Mouse (Mus musculus) midbrain, embryonic 14.5 days (tissue): ENCODE results near the gene Slc1a1. TPM values are rescaled to one million over a fixed set of nuclear protein-coding genes. Genes with fewer than 3 reads are reported as not detected.

Experiments used
- ATAC-seq: fragments of 200-750 bp; cut with Nextera tagmentation; 2 replicates; pipeline ENCODE4 v1.8.0; 2017; ENCODE audit warnings: moderate number of reproducible peaks, moderate library complexity; ENCODE audit not compliant: low FRiP score, low TSS enrichment
- DNase-seq: peaks from one replicate; pipeline ENCODE4 v3.0.0-alpha.2; 2015
- H3K27ac ChIP-seq: fragments of 300-500 bp; sonication (generic); replicated peaks from 2 replicates; pipeline ENCODE4 v1.5.1; 2014; ENCODE audit warnings: mild to moderate bottlenecking, low read depth, low read length, moderate library complexity
- H3K27me3 ChIP-seq: fragments of 300-500 bp; sonication (generic); 2 replicates; pipeline ENCODE4 v1.6.1; 2014; ENCODE audit warnings: low read length, control low read depth, mixed read lengths; ENCODE audit not compliant: control insufficient read depth, insufficient read depth
- H3K36me3 ChIP-seq: fragments of 300-500 bp; sonication (generic); 2 replicates; pipeline ENCODE4 v1.6.1; 2014; ENCODE audit warnings: low read length, control low read depth; ENCODE audit not compliant: control insufficient read depth, insufficient read depth
- H3K4me1 ChIP-seq: fragments of 300-500 bp; sonication (generic); 2 replicates; pipeline ENCODE4 v1.6.1; 2014; ENCODE audit warnings: mild to moderate bottlenecking, antibody characterized with exemption, low read length, control low read depth; ENCODE audit not compliant: control insufficient read depth, insufficient read depth
- H3K4me2 ChIP-seq: fragments of 300-500 bp; sonication (generic); 2 replicates; pipeline ENCODE4 v1.6.1; 2014; ENCODE audit warnings: mild to moderate bottlenecking, low read length, moderate library complexity
- H3K4me3 ChIP-seq: fragments of 300-500 bp; sonication (generic); replicated peaks from 2 replicates; pipeline ENCODE4 v1.5.1; 2014; ENCODE audit warnings: low read depth, low read length
- H3K9ac ChIP-seq: fragments of 300-500 bp; sonication (generic); replicated peaks from 2 replicates; pipeline ENCODE4 v1.6.1; 2014; ENCODE audit warnings: mild to moderate bottlenecking, low read length, moderate library complexity
- H3K9me3 ChIP-seq: fragments of 300-500 bp; sonication (generic); 2 replicates; pipeline ENCODE4 v1.6.1; 2016; ENCODE audit warnings: low read length, control low read depth, mixed read lengths; ENCODE audit not compliant: control insufficient read depth
- WGBS: fragments of 180-500 bp; shearing (Covaris S2); extraction: QIAGEN DNeasy Blood & Tissue Kit; methylation state at CpG from one replicate; pipeline ENCODE4 v1.1.7; 2014; 5-methylcytosine and 5-hydroxymethylcytosine counted together
- polyA plus RNA-seq: library from polyadenylated mRNA; unstranded; fragments of >200 nt; fragmentation: Nextera tagmentation; extraction: Ambion mirVana; gene quantifications from 2 replicates; pipeline ENCODE4 v1.2.1, GENCODE M21; 2014

The Slc1a1 gene
- polyA plus RNA-seq, 1 experiment from 2014 or later: 19.8 TPM

GRCm38 (mm10) chr19:28836651-28837410 is 2.0 kb downstream of the Slc1a1 start:
- no peak overlapping the region for H3K4me3 ChIP-seq
- DNase-seq (no peak), ATAC-seq (no peak)
- WGBS: 73% methylated on average over 11 of the region's 11 CpGs
- H3K9me3 ChIP-seq: no peaks in the 10 kb centered on the region
- no peaks in the 10 kb centered on the region for H3K36me3 ChIP-seq
- 0 out of 2 replicates have a peak, but pooled peaks cover 2% of the 10 kb centered on the region for H3K4me1 ChIP-seq
- peak overlapping the region; percentile 86; the same call in 1 of the 2 replicates for H3K4me2 ChIP-seq
- no peak overlapping the region for H3K27ac ChIP-seq
- no peaks in the 10 kb centered on the region for H3K27me3 ChIP-seq
- H3K9ac ChIP-seq: no peak overlapping the region

DNA sequence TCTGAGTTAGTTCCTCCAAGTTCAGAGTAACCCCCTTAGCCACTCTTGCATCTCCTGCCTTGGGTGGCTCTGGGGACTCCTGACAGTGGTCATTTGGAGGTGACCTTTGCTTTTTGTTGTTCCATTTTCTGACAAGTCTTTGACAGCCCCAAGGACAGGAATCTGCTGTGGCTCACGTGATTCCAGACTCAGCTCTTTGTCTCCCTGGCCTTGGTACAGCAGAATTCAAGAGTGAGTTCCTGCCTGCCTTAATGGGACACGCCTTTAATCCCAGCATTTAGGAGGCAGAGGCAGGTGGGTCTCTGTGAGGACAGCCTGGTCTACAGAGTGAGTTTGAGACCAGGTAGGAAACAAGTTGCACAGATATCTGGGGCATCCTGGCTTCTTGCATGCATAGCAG is 3.9 kb downstream of the Slc1a1 start:
- no peaks in the 10 kb centered on the region for H3K27me3 ChIP-seq
- H3K4me2 ChIP-seq: no peak overlapping the region
- 0 out of 2 replicates have a peak, but pooled peaks cover 2% of the 10 kb centered on the region for H3K4me1 ChIP-seq
- H3K27ac ChIP-seq: no peak overlapping the region
- H3K36me3 ChIP-seq: no peaks in the 10 kb centered on the region
- H3K9me3 ChIP-seq: no peaks in the 10 kb centered on the region
- 87% methylated on average over 2 of the region's 2 CpGs for WGBS
- no peak for DNase-seq
- ATAC-seq: no peak
- H3K9ac ChIP-seq: no peak overlapping the region
- H3K4me3 ChIP-seq: no peak overlapping the region

GRCm38 (mm10) chr19:28844946-28845710 is 10.3 kb downstream of the Slc1a1 start:
- Histone ChIP-seq H3K9me3 (no peaks in the 10 kb centered on the region), H3K4me2 (no peak overlapping the region), H3K36me3 (no peaks in the 10 kb centered on the region), H3K4me1 (no peaks in the 10 kb centered on the region), H3K27ac (no peak overlapping the region), H3K9ac (no peak overlapping the region), H3K4me3 (no peak overlapping the region), H3K27me3 (no peaks in the 10 kb centered on the region)
- DNase-seq (peak; percentile 72), ATAC-seq (no peak)
- 74% methylated on average over 8 of the region's 8 CpGs for WGBS

DNA sequence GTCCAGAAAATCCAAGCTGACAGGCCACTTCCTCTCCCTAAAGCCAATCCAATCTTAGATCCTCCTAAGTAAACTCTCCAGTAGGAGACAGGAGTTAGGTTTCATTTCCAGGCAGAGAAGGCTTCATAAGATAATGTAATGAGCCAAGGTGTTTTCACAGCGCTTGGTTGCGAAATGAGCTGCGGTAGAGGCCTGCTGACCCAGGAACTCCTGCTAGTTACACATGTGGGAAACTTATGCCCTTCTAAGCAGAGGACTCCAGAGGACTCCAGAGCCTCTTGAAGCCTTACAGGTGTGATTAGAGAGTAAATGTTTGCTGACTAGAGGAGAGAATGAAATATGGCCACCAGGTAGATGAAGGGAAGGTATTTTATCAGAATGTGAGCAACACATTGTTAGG is 15.7 kb downstream of the Slc1a1 start:
- ATAC-seq (no peak), DNase-seq (no peak)
- Histone ChIP-seq H3K27me3 (no peaks in the 10 kb centered on the region), H3K4me1 (no peaks in the 10 kb centered on the region), H3K4me2 (no peak overlapping the region), H3K36me3 (no peaks in the 10 kb centered on the region), H3K4me3 (no peak overlapping the region), H3K9ac (no peak overlapping the region), H3K9me3 (no peaks in the 10 kb centered on the region), H3K27ac (no peak overlapping the region)
- 98% methylated on average over 3 of the region's 3 CpGs for WGBS

- Histone ChIP-seq H3K9ac (no peak overlapping the region), H3K9me3 (no peaks in the 10 kb centered on the region), H3K36me3 (no peaks in the 10 kb centered on the region), H3K27me3 (no peaks in the 10 kb centered on the region), H3K4me1 (no peaks in the 10 kb centered on the region), H3K4me2 (no peak overlapping the region), H3K4me3 (no peak overlapping the region), H3K27ac (no peak overlapping the region)
- ATAC-seq: no peak
- DNase-seq: no peak
- WGBS: 95% methylated on average over 3 of the region's 3 CpGs
Measured at GRCm38 (mm10) chr19:28852001-28852400, 17.2 kb downstream of the Slc1a1 start.

GRCm38 (mm10) chr19:28854831-28855230 is 20.0 kb downstream of the Slc1a1 start:
- no peak for ATAC-seq
- H3K27me3 ChIP-seq: no peaks in the 10 kb centered on the region
- H3K4me3 ChIP-seq: no peak overlapping the region
- no peak overlapping the region for H3K4me2 ChIP-seq
- no peaks in the 10 kb centered on the region for H3K4me1 ChIP-seq
- no peak overlapping the region for H3K27ac ChIP-seq
- 76% methylated on average over 1 of the region's 1 CpGs for WGBS
- no peaks in the 10 kb centered on the region for H3K9me3 ChIP-seq
- DNase-seq: no peak
- H3K36me3 ChIP-seq: no peaks in the 10 kb centered on the region
- H3K9ac ChIP-seq: no peak overlapping the region

- Histone ChIP-seq H3K4me1 (no peaks in the 10 kb centered on the region), H3K4me3 (no peak overlapping the region), H3K9ac (no peak overlapping the region), H3K4me2 (no peak overlapping the region), H3K36me3 (no peaks in the 10 kb centered on the region), H3K9me3 (no peaks in the 10 kb centered on the region), H3K27me3 (no peaks in the 10 kb centered on the region), H3K27ac (no peak overlapping the region)
- 90% methylated on average over 2 of the region's 2 CpGs for WGBS
- ATAC-seq (no peak), DNase-seq (no peak)
Measured at GRCm38 (mm10) chr19:28860246-28860645, 25.4 kb downstream of the Slc1a1 start.

DNA sequence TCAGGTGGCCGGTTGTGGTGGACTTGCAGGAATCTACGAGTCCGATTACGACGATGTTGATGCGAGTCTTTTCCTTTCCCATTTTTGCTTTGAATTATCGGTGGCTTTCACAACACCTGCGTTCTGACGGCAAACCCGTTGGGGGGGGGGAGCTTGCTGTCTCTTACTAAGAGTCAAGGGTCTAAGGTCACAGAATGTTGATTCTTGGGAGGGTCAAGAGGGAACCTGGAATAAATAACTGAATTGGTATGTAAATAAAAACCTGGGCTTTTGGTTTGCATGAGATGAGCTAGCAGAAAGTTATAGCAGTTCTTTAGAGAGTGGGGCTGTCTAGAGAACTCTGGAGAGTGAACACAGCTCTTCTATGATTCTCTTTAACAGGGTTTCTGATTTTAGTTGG is 28.8 kb downstream of the Slc1a1 start:
- ATAC-seq (no peak), DNase-seq (no peak)
- H3K4me2 ChIP-seq: no peak overlapping the region
- no peak overlapping the region for H3K27ac ChIP-seq
- no peaks in the 10 kb centered on the region for H3K9me3 ChIP-seq
- H3K9ac ChIP-seq: no peak overlapping the region
- WGBS: 95% methylated on average over 10 of the region's 10 CpGs
- H3K27me3 ChIP-seq: no peaks in the 10 kb centered on the region
- no peaks in the 10 kb centered on the region for H3K4me1 ChIP-seq
- no peak overlapping the region for H3K4me3 ChIP-seq
- H3K36me3 ChIP-seq: no peaks in the 10 kb centered on the region

DNA sequence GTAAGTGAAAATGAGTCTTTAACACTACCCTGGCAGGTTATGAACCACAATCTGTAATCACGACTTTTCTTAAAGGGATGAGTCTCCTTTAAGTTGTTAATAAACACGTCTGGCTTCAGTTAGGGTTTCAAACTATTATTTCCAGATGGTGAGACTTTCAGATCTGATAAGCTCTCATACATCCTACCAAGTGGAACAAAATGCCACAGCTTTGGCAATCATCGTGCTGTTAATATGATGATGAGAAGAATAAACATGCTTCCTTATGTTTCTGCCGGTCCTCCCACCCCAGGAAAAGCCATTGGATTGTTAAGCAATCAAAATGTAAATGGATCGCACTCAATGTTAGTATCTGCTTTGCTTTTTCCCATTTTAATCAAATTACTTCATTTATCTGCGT is 30.1 kb downstream of the Slc1a1 start:
- Histone ChIP-seq H3K4me3 (no peak overlapping the region), H3K27ac (no peak overlapping the region), H3K9me3 (no peaks in the 10 kb centered on the region), H3K9ac (no peak overlapping the region), H3K27me3 (no peaks in the 10 kb centered on the region), H3K36me3 (no peaks in the 10 kb centered on the region), H3K4me2 (no peak overlapping the region), H3K4me1 (no peaks in the 10 kb centered on the region)
- DNase-seq (no peak), ATAC-seq (no peak)
- 80% methylated on average over 6 of the region's 6 CpGs for WGBS
